Mouse (Mus musculus) CD4-positive naive resting alpha-beta T cell, adult 76 days (primary cell): ENCODE data around the gene Lrrc52. TPM values are rescaled to one million over a fixed set of nuclear protein-coding genes. Genes with fewer than 3 reads are reported as not detected.

ENCODE experiments used
- total RNA-seq: library from RNA; stranded (reverse); gene quantifications from one replicate; pipeline ENCODE4 v1.2.4, GENCODE M21; 2023

Lrrc52 gene
- total RNA-seq: not detected

DNA sequence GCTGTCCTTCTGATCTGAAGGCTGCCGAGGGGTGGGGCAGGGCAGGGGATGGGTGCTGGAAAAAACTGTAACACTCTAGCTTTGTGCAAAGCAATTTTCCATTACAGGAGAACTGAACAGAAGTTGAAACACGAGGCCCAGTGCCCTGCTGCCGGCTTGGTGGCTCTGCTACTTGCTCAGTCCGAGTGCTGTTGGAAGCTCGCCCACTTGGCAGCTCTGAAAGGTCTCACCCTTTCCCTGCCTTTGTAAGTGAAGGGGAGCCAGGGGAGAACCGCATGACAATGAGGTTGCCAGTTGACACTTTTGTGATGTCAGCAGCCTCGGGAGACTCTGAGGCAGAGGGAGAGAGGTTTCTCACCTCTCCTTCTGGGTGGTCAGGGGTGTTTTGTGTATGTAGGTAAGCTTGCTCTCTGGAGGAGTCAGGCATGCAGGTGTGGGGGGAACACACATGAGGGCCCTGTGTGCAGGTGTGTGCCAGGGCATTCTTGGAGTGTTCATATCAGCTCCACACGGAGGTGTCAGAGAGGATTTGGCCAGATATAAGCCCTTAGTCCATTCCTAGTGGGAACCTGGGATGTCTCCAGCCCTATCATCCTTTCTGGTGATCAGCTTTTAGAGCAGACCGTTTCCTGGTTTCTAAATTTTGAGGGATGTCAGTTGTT, at the start of gene Lrrc52:
Gene Lrrc52 (minus strand): TSS at position 16 of the 662 bp plus-strand sequence.

Other genes with a start within 250 kb of the Lrrc52 start
- gene Uck2, start 181.5 kb downstream of the Lrrc52 start, total RNA-seq: 64.1 TPM
- gene Tmco1, start 158.4 kb downstream of the Lrrc52 start, total RNA-seq: 24.5 TPM
- gene Aldh9a1, start 116.8 kb downstream of the Lrrc52 start, total RNA-seq: 42.8 TPM
- gene Mgst3, start 72.9 kb downstream of the Lrrc52 start, total RNA-seq: 1.6 TPM
- not detected for gene Rxrg, start 131.6 kb upstream of the Lrrc52 start, total RNA-seq
- gene Lmx1a, start 222.5 kb upstream of the Lrrc52 start, total RNA-seq: not detected